Mouse (Mus musculus) midbrain, postnatal 0 days (tissue): ENCODE data around the gene Irs4. TPM values are rescaled to one million over a fixed set of nuclear protein-coding genes. Genes with fewer than 3 reads are reported as not detected.

ENCODE experiments used
- ATAC-seq: fragments of 200-750 bp; cut with Nextera tagmentation; 2 replicates; pipeline ENCODE4 v1.8.0; 2017; ENCODE audit warnings: moderate number of reproducible peaks, mild to moderate bottlenecking, moderate TSS enrichment, moderate library complexity; ENCODE audit not compliant: low FRiP score
- DNase-seq: peaks from one replicate; pipeline ENCODE4 v3.0.0-alpha.2; 2015; ENCODE audit warnings: low spot score
- H3K27ac ChIP-seq: fragments of 300-500 bp; sonication (generic); 2 replicates; pipeline ENCODE4 v1.5.1; 2014; ENCODE audit warnings: low read depth, mild to moderate bottlenecking, low read length, mixed read lengths
- H3K27me3 ChIP-seq: fragments of 300-500 bp; sonication (generic); 2 replicates; pipeline ENCODE4 v1.6.1; 2014; ENCODE audit warnings: low read length, control low read depth, mixed read lengths; ENCODE audit not compliant: insufficient read depth
- H3K36me3 ChIP-seq: fragments of 300-500 bp; sonication (generic); 2 replicates; pipeline ENCODE4 v1.6.1; 2014; ENCODE audit warnings: low read length, control low read depth, mixed read lengths; ENCODE audit not compliant: insufficient read depth
- H3K4me1 ChIP-seq: fragments of 300-500 bp; sonication (generic); 2 replicates; pipeline ENCODE4 v1.6.1; 2014; ENCODE audit warnings: mild to moderate bottlenecking, control low read depth, antibody characterized with exemption, low read length, mixed read lengths; ENCODE audit not compliant: insufficient read depth
- H3K4me2 ChIP-seq: fragments of 300-500 bp; sonication (generic); 2 replicates; pipeline ENCODE4 v1.6.1; 2014; ENCODE audit warnings: low read depth, mild to moderate bottlenecking, low read length, mixed read lengths; ENCODE audit not compliant: poor library complexity, severe bottlenecking
- H3K4me3 ChIP-seq: fragments of 300-500 bp; sonication (generic); 2 replicates; pipeline ENCODE4 v1.5.1; 2014; ENCODE audit warnings: low read depth, mild to moderate bottlenecking, low read length, moderate library complexity
- H3K9ac ChIP-seq: fragments of 300-500 bp; sonication (generic); replicated peaks from 2 replicates; pipeline ENCODE4 v1.6.1; 2014; ENCODE audit warnings: mild to moderate bottlenecking, low read length, moderate library complexity, mixed read lengths; ENCODE audit not compliant: poor library complexity, severe bottlenecking
- H3K9me3 ChIP-seq: fragments of 300-500 bp; sonication (generic); 2 replicates; pipeline ENCODE4 v1.6.1; 2016; ENCODE audit warnings: low read length, control low read depth
- CTCF ChIP-seq: IDR thresholded peaks from 2 replicates; pipeline ENCODE4 v1.5.1; 2016; ENCODE audit warnings: antibody characterized with exemption, mild to moderate bottlenecking
- WGBS: fragments of 180-500 bp; shearing (Covaris S2); extraction: QIAGEN DNeasy Blood & Tissue Kit; methylation state at CpG from one replicate; pipeline ENCODE4 v1.1.7; 2014; 5-methylcytosine and 5-hydroxymethylcytosine counted together
- polyA plus RNA-seq: library from polyadenylated mRNA; unstranded; fragments of >200 nt; fragmentation: Nextera tagmentation; extraction: Ambion mirVana; gene quantifications from 2 replicates; pipeline ENCODE4 v1.2.1, GENCODE M21; 2015
- total RNA-seq: library from RNA; depleted of rRNA; stranded (reverse); fragments of >200 nt; gene quantifications from 2 replicates; pipeline ENCODE4 v1.2.3, GENCODE M21; 2014; rRNA removed

Irs4 gene
- total RNA-seq (9.2 and 10.9 TPM in 2 replicates), polyA plus RNA-seq (4.7 and 6.3 TPM in 2 replicates)

- peak within 1 kb of the TSS; percentile 38 for H3K4me3 ChIP-seq
- H3K27me3 ChIP-seq, result peaks cover 29% of the 10 kb centered on the region
- H3K36me3 ChIP-seq, result no peaks in the 10 kb centered on the region
- H3K27ac ChIP-seq, result no peak within 1 kb of the TSS
- H3K4me1 ChIP-seq, result no peaks in the 10 kb centered on the region
- H3K9ac ChIP-seq, result 0 out of 2 replicates have a peak within 1 kb of the TSS, but pooled peaks have one; percentile 36
- DNase-seq (peak; percentile 36), ATAC-seq (peak; percentile 78)
- H3K9me3 ChIP-seq, result no peaks in the 10 kb centered on the region
- peak within 1 kb of the TSS; percentile 53 for H3K4me2 ChIP-seq
- no peak for TF ChIP-seq CTCF
- 21% methylated on average over 43 of the region's 51 CpGs for WGBS
These were observed at the start of gene Irs4 for GRCm38 (mm10) chrX:141724937-141725918. TSS of gene Irs4 (minus strand) at chrX:141725263.

GRCm38 (mm10) chrX:141750360-141750759 is 25.3 kb upstream of the Irs4 start:
- TF ChIP-seq CTCF, result no peak
- DNase-seq (no peak), ATAC-seq (no peak)
- no peaks in the 10 kb centered on the region for H3K27me3 ChIP-seq
- H3K4me2 ChIP-seq, result no peak overlapping the region
- H3K36me3 ChIP-seq, result no peaks in the 10 kb centered on the region
- WGBS, result 64% methylated on average over 2 of the region's 2 CpGs
- no peaks in the 10 kb centered on the region for H3K9me3 ChIP-seq
- H3K4me1 ChIP-seq, result no peaks in the 10 kb centered on the region
- H3K4me3 ChIP-seq, result no peak overlapping the region
- H3K27ac ChIP-seq, result no peak overlapping the region
- no peak overlapping the region for H3K9ac ChIP-seq

GRCm38 (mm10) chrX:141729570-141729969 is 4.5 kb upstream of the Irs4 start:
- H3K9ac ChIP-seq, result no peak overlapping the region
- 74% methylated on average over 5 of the region's 5 CpGs for WGBS
- H3K27me3 ChIP-seq, result peaks cover 4% of the 10 kb centered on the region; the same call in 1 of the 2 replicates
- DNase-seq (no peak), ATAC-seq (no peak)
- no peak overlapping the region for H3K4me3 ChIP-seq
- H3K4me2 ChIP-seq, result no peak overlapping the region
- no peaks in the 10 kb centered on the region for H3K9me3 ChIP-seq
- no peak for TF ChIP-seq CTCF
- no peak overlapping the region for H3K27ac ChIP-seq
- no peaks in the 10 kb centered on the region for H3K4me1 ChIP-seq
- H3K36me3 ChIP-seq, result no peaks in the 10 kb centered on the region

- peaks cover 32% of the 10 kb centered on the region for H3K27me3 ChIP-seq
- DNase-seq, result peak; percentile 7
- 16% methylated on average over 47 of the region's 52 CpGs for WGBS
These were observed 622 bp downstream of the Irs4 start for GRCm38 (mm10) chrX:141724391-141724891.

GRCm38 (mm10) chrX:141723936-141724335 is 1.1 kb downstream of the Irs4 start:
- H3K4me1 ChIP-seq, result no peaks in the 10 kb centered on the region
- 8% methylated on average over 16 of the region's 16 CpGs for WGBS
- peaks cover 32% of the 10 kb centered on the region for H3K27me3 ChIP-seq
- H3K9ac ChIP-seq, result 0 out of 2 replicates have a peak overlapping the region, but pooled peaks have one; percentile 19
- H3K4me3 ChIP-seq, result peak overlapping the region; percentile 38
- no peak overlapping the region for H3K27ac ChIP-seq
- H3K9me3 ChIP-seq, result no peaks in the 10 kb centered on the region
- ATAC-seq (peak; percentile 42; the same call in 1 of the 2 replicates), DNase-seq (peak; percentile 26)
- peak overlapping the region; percentile 53 for H3K4me2 ChIP-seq
- H3K36me3 ChIP-seq, result no peaks in the 10 kb centered on the region
- TF ChIP-seq CTCF, result peak; percentile 60

More at GRCm38 (mm10) chrX:141724391-141724891, 622 bp downstream of the Irs4 start:
- Histone ChIP-seq H3K36me3 (no peaks in the 10 kb centered on the region), H3K27ac (no peak overlapping the region), H3K4me3 (peak overlapping the region; percentile 38), H3K9ac (0 out of 2 replicates have a peak overlapping the region, but pooled peaks have one; percentile 36), H3K4me2 (peak overlapping the region; percentile 53), H3K9me3 (no peaks in the 10 kb centered on the region), H3K4me1 (no peaks in the 10 kb centered on the region)
- TF ChIP-seq CTCF, result no peak
- peak; percentile 34; the same call in 1 of the 2 replicates for ATAC-seq
